Mouse (Mus musculus): ENCODE measurements around the gene Timm17b.
A peak's percentile ranks its signal among the peaks of the same experiment; 100 is the strongest.

The Timm17b gene

GRCm38 (mm10) chrX:7919601-7920383 lies 20.6 kb downstream of the Timm17b start, which contains the start of gene Pcsk1n:
Pcsk1n (plus strand) TSS chrX:7919822.
- no peak for DNase-seq (ENCODE audit: low spot score in 2 of 2)

GRCm38 (mm10) chrX:7922032-7922431 lies 22.9 kb downstream of the Timm17b start:
- DNase-seq (ENCODE audit: low spot score in 2 of 2): no peak

- DNase-seq (ENCODE audit: low spot score in 2 of 2): no peak
Measured at GRCm38 (mm10) chrX:7926266-7926665, 27.1 kb downstream of the Timm17b start.

GRCm38 (mm10) chrX:7927116-7927515 lies 28.0 kb downstream of the Timm17b start:
- no peak for DNase-seq (ENCODE audit: low spot score in 2 of 2)

- no peak for DNase-seq (ENCODE audit: low spot score in 2 of 2)
Measured at GRCm38 (mm10) chrX:7928270-7928790, 29.2 kb downstream of the Timm17b start, which contains the start of gene Eras. Eras (minus strand) TSS chrX:7928607.

GRCm38 (mm10) chrX:7936874-7937273 lies 37.7 kb downstream of the Timm17b start:
- no peak for DNase-seq (ENCODE audit: low spot score in 2 of 2)

- no peak for DNase-seq (ENCODE audit: low spot score in 2 of 2)
Measured at GRCm38 (mm10) chrX:7937667-7938066, 38.5 kb downstream of the Timm17b start.

- DNase-seq (ENCODE audit: low spot score in 2 of 2): no peak
Measured at GRCm38 (mm10) chrX:7945618-7946017, 46.5 kb downstream of the Timm17b start.

- DNase-seq (ENCODE audit: low spot score in 2 of 2): no peak
Measured at GRCm38 (mm10) chrX:7947108-7947899, 48.1 kb downstream of the Timm17b start, which contains the start of gene Hdac6. Hdac6 (minus strand) TSS chrX:7947889.

GRCm38 (mm10) chrX:7947900-7948492 lies 48.8 kb downstream of the Timm17b start:
- peak; percentile 91 to 93 for DNase-seq (ENCODE audit: low spot score in 2 of 2)

- DNase-seq (ENCODE audit: low spot score in 2 of 2): no peak
Measured at GRCm38 (mm10) chrX:7950091-7950490, 50.9 kb downstream of the Timm17b start.

Data from urinary bladder, postnatal 4 days (tissue).